Mouse (Mus musculus) thymus, postnatal 14 days (tissue): ENCODE data around the gene Tmem217.

ENCODE experiments used
- DNase-seq: peaks from one replicate; pipeline ENCODE4 v3.0.0; 2021

The Tmem217 gene

DNA sequence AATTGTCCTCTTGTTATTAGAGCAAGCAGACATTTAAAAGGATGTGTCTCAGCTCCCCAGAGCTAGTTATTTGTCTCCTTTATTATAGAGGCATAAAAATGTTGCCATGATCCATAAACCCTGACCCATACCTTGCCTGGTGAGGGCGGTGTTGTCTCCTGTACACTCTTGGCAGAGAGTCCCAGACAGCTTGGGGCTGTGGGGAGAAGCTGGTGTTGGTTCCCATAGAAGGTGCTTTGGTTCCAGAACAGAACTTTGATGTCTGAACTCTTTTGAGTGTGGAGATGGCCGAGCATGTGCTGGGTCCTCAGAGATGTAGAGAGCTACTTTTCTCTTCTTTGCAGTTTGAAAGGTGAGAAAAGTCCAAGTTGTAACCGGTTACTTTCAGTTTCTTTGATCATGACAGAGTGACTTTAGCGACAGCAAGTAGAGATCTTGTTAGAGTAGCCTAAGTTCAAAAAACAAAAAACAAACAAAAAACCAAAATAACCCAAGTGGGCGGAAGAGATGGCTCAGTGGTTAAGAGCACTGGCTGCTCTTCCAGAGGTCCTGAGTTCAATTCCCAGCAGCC lies at the start of gene Tmem217:
TSS of gene Tmem217 (minus strand) at position 224 of the 571 bp plus-strand sequence.
- DNase-seq: peak; percentile 32

DNA sequence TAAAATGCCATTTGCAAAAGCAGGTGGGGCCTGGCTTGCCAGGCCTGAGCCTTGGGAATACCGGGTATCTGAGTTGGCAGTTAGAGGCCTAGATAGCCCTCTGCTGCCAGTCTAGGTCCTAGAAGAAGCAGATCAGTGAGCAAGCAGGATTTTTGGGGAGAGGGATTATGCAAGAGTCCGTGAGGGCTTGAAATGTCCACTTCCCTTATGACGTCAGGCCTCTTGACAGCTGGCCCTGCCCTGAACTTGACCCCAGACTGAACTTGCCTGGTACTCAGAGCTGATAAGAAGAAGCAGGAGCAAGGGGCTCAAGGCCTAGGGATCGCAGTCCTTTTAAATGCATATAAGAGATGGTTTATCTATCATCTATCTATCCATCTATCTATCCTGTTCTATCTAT lies 49.2 kb upstream of the Tmem217 start:
- no peak for DNase-seq

- DNase-seq: no peak
Measured at GRCm38 (mm10) chr17:29599537-29599936, 47.4 kb upstream of the Tmem217 start.

GRCm38 (mm10) chr17:29599051-29599450 lies 46.9 kb upstream of the Tmem217 start:
- DNase-seq: no peak

- no peak for DNase-seq
Measured at GRCm38 (mm10) chr17:29596771-29597132, 44.6 kb upstream of the Tmem217 start.

DNA sequence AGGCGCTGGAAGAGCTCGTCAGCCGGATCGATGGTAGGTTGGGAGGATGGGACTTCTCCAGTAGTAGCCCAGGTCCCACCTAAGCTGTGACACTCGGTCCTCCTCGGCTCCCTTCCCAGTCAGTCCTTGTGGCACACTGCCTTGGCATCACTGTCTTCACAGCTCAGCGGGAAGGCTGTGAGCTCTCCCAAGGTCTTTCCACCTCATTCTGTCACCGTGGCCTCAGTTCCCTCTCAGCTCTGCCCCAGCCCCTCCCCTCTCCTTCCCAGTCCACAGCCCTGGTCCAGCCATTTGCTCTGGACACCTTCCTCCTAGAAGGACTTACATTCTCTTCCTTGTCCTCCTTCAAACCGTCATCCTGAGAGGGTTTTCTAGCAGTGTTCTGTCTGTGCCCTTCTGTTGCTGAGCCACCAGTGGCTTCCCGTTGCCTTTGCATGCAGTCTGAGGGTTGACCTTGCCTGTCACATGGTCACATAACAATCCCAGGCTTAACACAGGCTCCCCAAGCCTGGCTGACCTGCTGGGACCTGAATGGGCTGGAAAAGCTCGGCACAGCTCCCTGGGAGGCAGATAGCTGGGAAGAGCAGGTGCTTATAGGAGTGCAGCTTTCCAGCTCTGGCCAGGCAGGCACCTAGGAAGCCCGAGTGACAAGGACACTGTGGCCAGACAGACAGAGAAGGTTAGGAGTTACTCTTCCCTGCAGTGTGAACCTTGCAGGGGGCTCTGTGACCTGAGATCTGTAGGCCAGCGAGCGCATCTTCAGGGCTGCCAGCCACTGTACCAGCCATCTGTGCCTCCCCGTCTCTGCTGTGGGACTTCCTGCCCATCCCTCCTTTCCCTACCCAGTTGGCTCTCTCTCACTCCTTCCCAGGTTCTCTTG lies 43.9 kb upstream of the Tmem217 start:
- DNase-seq: no peak

- DNase-seq: no peak
Measured at GRCm38 (mm10) chr17:29589221-29589898, 37.2 kb upstream of the Tmem217 start.

DNA sequence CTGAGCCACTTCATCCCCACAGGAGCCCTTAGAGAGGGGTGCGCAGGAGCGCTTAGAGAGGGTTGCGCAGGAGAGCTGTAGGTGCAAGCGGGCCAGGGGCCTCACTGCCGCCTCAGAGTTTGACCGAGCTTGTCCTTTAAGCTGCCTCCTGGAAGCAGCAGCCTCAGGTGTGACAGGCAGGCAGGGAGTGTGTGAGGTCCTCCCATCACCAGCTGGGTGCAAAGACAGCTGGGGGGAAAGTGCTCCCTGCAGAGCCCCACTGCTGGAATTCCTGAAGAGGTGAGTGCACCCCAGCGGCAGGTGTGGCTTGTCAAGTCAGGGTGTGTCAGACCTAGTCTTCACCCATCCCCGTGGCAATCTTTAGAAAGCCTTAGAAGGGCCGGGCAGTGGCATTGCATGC lies 34.7 kb upstream of the Tmem217 start:
- no peak for DNase-seq

- DNase-seq: peak; percentile 71
Measured at GRCm38 (mm10) chr17:29585446-29585845, 33.3 kb upstream of the Tmem217 start.

GRCm38 (mm10) chr17:29584737-29585136 lies 32.6 kb upstream of the Tmem217 start:
- no peak for DNase-seq

- DNase-seq: peak; percentile 69
Measured at GRCm38 (mm10) chr17:29584306-29584705, 32.1 kb upstream of the Tmem217 start.

- DNase-seq: no peak
Measured at GRCm38 (mm10) chr17:29583569-29583968, 31.4 kb upstream of the Tmem217 start.

- no peak for DNase-seq
Measured at GRCm38 (mm10) chr17:29579579-29580126, 27.5 kb upstream of the Tmem217 start.

DNA sequence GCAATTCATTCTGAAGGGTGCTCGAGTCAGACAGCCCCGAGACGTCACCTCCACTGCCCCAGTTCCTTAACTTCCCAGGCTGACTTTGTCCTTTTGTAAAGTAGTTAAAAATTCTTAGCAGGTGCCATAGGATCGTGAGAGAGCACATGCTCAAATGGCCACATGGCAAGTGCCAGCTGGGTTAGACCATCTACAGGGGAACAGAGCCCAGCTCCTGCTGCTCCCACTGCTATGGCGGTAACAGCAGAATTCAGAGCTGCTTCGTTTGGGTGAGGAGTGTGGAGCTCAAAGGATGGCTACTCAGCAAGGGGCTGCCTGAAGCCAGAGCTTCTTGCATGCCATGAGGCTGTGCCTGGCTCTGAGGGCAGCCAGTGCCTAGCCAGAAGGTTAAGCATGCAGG lies 17.6 kb upstream of the Tmem217 start:
- no peak for DNase-seq

GRCm38 (mm10) chr17:29568435-29568834 lies 16.2 kb upstream of the Tmem217 start:
- DNase-seq: no peak

GRCm38 (mm10) chr17:29565521-29565920 lies 13.3 kb upstream of the Tmem217 start:
- DNase-seq: peak; percentile 39

DNA sequence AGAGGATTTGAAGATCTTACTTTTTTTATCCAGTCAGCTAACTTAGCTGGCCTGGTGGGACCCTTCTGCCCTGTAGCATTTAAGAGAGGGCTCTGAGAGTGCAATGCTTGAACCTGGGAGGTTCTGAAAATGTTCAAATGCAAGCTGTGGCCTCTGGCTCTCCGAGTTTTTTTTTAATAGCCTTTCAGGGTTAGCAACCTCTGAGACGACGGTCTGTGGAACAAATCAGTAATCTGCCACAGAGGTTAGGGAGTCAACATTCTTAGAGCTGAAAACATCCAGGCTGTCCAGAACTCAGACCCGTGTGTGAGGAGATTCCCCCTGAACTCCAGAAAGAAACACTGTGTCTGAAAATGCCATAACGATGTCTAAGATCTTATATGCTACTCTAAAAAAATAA lies 6.3 kb upstream of the Tmem217 start:
- no peak for DNase-seq

DNA sequence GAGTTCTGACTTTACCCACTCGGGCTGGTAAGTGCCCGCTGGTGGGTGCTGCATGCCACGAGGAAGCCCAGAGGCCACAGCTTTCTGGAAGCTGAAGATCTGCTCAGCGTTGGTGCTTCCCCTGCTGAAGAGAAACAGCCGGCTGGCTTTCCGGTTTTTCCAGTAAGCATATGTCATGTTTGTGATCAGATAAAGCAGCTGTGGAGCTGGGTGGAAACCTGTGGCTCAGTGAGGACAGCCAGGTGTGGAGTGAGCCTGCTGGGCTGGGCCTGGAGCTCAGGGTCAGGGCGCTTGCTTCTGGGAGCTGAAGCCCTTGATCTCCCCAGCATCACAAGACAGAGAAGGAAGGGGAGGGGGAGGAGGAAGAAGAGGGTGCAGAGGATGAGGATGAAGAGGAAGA lies 4.7 kb upstream of the Tmem217 start:
- peak; percentile 33 for DNase-seq

DNA sequence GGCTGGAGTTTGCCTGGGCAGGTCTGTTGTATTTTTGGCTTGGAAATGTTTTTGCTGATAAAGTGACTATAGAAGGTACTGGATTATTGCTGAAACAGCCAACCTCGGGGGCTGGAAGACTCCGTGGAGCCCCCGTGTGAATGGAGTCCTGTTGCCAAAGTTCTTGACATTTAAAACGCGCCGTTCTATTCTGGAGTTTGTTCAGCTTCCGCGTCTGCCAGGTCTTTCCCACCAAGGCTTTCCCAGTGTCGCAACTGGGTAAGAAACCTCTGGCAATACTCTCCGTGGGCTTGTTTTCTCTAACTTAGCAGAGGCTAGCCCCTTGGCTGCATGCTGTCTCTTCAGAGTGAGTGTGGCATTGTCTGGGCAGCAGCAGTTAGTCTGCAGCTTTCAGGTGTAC lies 4.3 kb upstream of the Tmem217 start:
- no peak for DNase-seq

GRCm38 (mm10) chr17:29554176-29554575 lies 2.0 kb upstream of the Tmem217 start:
- no peak for DNase-seq

GRCm38 (mm10) chr17:29551019-29551418 lies 1.2 kb downstream of the Tmem217 start:
- peak; percentile 40 for DNase-seq

DNA sequence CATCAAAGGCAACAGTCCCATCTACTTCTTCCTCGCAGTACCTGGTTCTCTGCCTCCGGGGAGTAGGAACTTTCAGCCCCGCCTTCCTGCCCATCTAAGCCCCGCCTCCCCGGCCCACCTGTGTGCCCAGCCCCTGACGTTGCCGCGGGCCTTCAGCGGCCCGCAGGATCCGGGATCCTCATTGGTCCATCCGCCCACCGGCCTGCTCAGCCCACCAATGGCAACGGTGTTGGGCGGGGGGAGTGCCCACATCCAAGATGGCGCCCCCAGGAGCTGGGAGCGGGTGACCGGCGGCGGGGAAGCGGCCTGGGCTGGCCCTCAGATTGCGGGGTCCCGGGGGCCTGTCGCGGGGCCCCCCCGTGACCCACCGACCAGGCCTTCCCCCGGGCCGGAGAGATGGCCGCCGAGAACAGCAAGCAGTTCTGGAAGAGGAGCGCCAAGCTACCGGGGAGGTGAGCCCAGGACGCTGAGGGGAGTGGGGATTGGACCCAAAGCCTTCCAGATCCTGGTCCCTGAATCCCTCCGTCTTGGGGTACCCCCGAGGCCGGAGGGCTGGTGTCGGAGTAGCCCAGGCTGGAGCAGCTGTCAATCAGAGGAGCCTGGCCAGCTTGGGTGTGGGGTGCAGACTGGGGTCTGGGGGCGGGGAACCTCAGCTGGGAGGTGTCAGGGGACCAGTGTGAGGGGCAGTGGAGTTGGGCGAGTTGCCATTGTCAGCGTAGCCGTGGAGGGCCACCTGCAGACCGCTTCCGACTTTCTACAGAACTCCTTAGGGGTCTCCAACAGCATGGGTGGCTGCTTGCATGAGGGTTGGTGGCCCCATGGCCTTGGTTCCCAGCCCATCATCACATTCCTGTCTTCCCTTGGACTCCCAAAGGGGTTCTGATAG lies 2.4 kb downstream of the Tmem217 start, which contains the start of the genes Gm17657 and Tbc1d22b:
TSS of gene Gm17657 (minus strand) at position 96 of the 886 bp plus-strand sequence.
TSS of gene Tbc1d22b (plus strand) at position 243 of the 886 bp plus-strand sequence.
- peak; percentile 98 for DNase-seq
